Mouse (Mus musculus) forelimb bud, embryonic 11.5 days (tissue): ENCODE measurements around the gene Nudt16.
"Not testable (repeated sequence)": the region's sequence is repeated elsewhere in the genome, so short reads cannot be mapped to it uniquely, and the experiment has no call there.

Source experiments
- DNase-seq: peaks from one replicate; pipeline ENCODE4 v3.0.0-alpha.2; 2012; ENCODE audit warnings: low read depth, low spot score

Nudt16 gene

DNA sequence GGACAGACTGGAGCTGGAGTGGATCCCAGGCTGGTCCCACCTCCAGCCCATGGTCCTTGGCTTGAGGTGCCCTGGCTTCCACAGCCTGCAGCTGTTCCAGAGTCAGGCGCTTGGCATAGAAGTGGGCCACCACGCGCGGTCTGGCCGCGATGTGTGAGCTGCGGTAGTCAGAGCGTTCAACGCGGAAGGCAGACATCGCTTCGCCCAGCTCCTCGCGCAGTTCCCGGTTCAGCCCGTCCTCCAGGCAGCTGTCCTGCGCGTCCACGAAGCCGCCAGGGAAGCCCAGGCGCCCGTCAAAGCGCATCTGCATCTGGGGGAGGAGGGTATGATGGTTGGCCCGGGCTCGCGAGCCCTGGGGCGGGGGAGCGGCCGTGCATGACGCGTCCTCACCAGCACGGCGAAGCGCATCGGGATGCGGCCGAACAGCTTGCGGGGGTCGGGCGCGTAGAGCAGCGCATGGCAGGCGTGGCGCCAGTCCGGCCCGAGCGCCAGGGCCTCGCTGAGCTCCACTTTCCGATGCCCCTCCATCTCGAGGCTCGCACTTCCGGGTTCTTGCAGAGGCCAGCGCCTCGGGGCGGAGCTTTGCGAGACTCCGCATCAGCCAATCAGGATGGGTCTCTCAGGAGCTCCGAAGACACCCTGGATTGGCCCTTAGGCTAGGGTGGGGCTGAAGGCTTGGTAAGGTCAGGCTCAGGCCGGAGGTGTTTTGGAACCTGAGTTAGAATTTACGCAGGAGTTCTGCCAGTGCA, at the start of gene Nudt16:
Gene Nudt16, minus strand, starts transcription at position 572 of the 749 bp plus-strand sequence.
- DNase-seq, result peak; percentile 90

DNA sequence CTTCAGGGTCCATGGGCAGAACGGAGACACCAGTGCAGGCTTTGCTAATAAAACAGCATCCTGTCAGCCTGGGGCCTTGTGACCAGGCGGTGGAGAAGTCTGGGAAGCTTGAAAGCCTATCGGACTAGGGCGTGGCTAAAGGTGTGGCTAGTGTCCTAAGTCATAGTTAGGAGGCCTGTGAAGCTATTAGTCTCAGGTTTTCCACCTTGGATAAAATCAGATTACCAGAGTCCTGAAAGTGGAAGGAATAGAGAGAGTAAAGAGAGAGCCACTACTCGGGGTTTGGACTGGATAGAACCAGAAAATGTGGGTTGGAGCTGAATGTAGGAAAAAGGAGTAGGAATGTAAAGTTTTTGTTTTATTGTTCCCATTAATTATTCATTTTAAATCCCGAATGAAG, 13.4 kb upstream of the Nudt16 start, which contains the start of gene 1700080E11Rik:
Gene 1700080E11Rik, minus strand, starts transcription at position 101 of the 400 bp plus-strand sequence.
- DNase-seq, result no peak

DNA sequence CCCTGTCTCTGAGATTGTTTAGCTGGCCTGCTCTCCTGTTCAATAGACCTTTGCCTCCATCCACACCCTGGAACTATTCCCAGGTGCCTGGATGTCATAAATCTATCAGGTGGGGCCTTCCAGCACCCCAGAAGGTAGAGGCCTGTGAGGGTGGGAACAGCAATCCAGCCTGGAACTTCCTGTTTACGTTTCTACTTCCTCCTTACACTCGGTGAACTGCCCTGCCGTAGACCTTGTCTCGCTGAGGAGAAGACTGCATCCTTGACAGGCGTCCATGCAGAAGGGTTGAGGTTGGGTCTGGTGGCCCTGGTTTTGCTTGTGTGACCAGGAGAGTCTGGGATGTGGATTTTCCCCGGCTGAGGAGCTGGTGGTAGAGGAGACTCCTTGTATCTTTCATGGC, 7.6 kb upstream of the Nudt16 start:
- DNase-seq, result no peak

DNA sequence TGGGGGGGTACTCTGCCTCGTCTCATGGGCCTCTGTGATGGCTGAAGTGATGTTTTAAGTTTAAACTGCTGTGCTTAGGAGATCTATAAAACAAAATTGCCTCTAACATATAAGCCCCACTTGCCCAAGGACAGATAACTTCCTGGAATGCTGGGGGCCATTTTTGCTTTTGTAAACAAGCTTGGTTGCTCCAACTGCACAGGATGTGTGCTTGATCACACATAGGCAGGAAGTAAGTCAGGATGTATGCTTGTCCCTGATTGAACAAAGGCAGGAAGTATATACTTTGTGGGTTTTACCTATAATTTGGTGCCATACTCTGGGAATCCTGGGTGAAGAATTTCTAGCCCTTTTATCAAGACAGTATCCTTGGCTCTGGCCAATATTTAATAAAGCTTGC, 4.8 kb upstream of the Nudt16 start:
- DNase-seq, result no peak

DNA sequence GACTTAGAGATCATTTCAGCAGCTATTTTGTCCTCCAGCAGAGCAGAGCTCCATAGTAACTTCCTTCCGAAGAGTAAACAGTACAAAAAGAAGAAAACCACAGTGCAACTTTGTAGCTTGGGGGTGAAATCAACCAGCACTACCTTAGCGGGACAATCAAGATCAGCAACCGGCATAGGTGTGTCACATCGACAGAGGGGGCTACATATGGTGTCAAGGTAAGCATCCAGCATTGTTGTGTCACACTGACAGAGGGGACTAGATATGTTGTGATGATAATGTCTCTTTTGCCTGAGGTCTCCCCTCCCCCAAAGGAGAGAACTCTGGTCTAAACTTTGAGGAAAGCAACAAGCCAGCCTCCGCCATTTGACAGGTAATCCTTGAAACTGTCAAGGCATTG, 2.9 kb upstream of the Nudt16 start:
- no peak for DNase-seq

DNA sequence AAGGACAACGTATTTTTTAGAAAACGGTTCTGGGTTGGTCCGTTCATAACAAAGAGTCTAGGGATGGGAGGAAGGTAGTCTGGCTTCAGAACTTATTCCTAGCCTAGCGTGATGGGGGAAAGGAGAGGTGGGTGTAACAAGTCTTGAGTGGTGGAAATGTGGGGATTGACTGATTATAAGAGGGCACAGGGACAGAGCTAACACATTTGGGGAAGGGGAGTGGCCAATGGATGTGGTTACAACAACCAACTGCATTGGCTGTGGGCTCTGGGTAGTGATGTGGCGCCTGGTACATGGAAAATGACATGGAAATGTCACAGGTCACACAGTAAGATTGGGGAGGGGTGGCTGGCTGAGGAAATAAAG, 361 bp upstream of the Nudt16 start:
- DNase-seq, result no peak

DNA sequence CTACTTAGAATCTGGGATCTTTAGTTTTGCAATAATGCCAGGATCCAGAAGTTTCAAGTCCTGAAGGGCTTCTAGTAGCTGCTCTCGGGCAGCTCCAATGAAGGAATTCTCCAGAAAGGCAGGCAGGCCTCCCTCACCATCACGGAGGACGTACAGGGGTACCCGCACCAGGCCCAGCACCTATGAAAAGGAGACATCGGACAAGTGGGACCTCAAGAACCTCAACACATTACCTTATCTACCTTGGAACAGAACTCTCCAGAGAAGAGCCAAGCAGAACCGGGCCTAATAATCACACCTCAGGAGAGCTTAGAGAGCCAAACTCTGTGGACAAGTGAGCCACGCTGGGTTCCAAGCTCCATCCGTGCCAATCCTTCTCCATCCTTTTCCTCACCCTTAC, 1.3 kb downstream of the Nudt16 start:
- DNase-seq, result no peak

DNA sequence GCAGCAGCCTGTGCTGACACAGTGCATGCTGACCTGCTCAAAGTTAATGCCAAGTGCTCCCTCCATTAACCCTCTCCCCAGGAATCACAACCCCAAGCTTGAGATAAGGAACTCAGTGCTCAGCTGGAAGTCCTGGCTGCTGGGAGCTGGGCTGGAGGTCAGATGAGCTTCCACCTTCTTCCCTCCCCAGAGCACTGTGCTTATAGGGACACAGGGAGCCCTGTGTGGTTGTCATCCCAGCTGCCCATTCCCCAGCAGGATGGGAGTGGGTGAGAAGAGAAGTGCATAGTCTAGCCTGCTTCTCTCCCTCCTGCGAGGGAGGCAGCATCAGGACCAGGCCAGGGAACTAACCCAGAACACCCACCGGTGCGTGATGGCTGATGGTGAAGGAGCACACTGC, 6.4 kb downstream of the Nudt16 start:
- DNase-seq, result not testable (repeated sequence)

DNA sequence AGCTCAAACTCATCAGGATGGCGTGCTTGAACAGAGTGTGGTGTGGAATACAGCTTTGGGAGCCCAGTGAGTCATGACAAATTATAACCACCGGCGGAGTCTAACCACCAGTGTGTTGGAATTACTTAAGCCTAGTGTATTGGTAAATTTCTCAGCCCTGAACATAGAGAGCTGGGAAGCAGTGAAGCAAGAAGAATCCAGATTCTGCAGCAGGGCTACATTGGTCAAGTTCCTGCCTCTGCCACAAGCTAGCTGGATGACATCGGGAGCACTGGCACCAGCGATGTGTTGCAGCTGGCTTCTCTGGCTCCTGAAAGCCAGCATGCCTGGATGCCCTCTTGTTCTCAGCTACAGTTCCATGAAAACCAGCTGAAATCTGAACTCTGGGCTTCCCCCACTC, 27.7 kb downstream of the Nudt16 start:
- DNase-seq, result no peak

DNA sequence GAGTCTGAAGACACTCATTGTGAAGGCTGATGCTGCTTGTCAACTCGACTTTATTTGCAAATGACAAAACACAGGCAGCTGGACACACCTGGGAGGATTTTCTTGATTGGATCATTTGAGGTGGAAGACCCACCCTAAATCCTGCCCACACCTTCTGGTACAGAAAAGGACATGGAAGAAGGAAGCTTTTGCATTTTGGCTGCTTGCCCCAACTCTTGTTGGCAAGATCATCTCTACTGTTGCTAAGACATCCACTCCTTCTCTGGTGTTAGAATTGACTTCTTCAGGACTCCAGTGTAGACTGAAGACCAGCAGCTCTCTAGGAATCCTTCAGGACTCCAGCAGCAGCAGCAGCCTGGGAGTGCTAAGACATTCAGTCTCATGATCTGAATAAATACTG, 29.7 kb downstream of the Nudt16 start:
- DNase-seq, result no peak

DNA sequence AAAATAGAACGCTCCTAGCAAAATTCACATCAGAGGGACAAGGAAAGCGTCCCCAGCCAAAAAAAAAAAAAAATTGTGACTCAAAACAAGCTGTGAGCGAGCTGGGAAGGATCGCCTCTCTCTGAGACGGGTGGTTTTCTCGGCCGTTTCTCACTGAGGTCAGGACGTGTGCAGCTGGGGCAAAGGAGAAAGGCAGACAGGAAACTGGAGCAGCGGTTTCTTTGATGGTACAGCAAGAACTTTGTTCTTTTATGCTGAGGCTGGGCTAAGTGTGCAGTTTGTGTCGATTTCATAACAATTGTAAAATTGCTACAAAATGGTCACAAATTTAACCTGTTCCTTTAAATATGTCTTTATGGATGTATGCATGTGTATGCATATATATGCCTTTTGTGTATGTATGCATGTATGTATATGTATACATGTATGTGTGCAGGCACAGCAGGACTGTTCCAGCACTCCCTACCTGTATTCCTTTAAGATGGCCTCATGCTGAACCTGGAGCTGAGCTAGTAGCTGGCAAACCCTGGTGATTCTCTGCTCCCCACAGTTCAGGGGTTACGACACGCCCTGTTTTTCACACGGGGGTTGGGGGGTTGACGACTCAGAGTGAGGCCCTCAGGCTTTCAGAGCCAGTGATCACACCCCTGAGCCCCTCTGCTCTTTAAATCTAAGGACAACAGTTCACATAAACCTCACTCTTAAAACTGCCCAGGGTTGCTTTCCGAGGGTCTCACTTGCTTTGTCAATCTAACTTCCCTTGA, 30.6 kb downstream of the Nudt16 start:
- DNase-seq, result no peak

DNA sequence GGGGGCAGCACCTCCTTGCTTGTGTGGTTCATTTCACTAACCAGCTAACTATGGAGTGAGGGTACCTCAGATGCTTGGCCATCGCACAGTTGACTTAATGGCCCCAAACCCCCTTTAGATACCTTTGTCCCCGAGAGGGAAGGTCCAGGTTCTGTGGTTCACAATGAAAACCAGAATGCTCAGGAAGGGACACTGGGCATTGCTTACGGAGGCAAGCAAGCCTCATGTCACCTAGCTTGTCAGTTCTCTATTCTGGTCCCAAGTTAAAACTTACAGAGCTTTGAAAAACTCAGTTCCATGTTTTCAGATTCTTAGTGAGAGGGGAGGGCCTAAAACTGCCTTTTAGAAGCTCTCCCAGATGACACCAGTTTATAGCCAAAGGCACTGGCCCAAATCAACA, 51.4 kb downstream of the Nudt16 start:
- DNase-seq, result no peak
